Mouse (Mus musculus): ENCODE results near the gene Appl1. TPM values are rescaled to one million over a fixed set of nuclear protein-coding genes. Genes with fewer than 3 reads are reported as not detected.
"Not testable (repeated sequence)": the region's sequence is repeated elsewhere in the genome, so short reads cannot be mapped to it uniquely, and the experiment has no call there.

Appl1 gene
- polyA plus RNA-seq, 1 experiment, result 34.7 TPM

- Histone ChIP-seq H3K4me3 (ENCODE audit: insufficient read depth, low read length) (no peak overlapping the region), H3K27ac (ENCODE audit: insufficient read depth, low read length) (no peak overlapping the region), H3K4me1 (ENCODE audit: control insufficient read depth, insufficient read depth, low read length) (peaks cover 2% of the 10 kb centered on the region)
- no peak for TF ChIP-seq POLR2A (IDR thresholded peaks at IDR 0.05; ENCODE audit: extremely low read depth, insufficient read depth, low read length)
- TF ChIP-seq CTCF (IDR thresholded peaks at IDR 0.05; ENCODE audit: extremely low read depth, insufficient read depth, low read length), result no peak
Measured at GRCm38 (mm10) chr14:26913681-26914268, 57.3 kb downstream of the Appl1 start.

- Histone ChIP-seq H3K27ac (ENCODE audit: insufficient read depth, low read length) (no peak overlapping the region), H3K4me1 (ENCODE audit: control insufficient read depth, insufficient read depth, low read length) (peaks cover 2% of the 10 kb centered on the region), H3K4me3 (ENCODE audit: insufficient read depth, low read length) (no peak overlapping the region)
- TF ChIP-seq POLR2A (IDR thresholded peaks at IDR 0.05; ENCODE audit: extremely low read depth, insufficient read depth, low read length), result no peak
- no peak for TF ChIP-seq CTCF (IDR thresholded peaks at IDR 0.05; ENCODE audit: extremely low read depth, insufficient read depth, low read length)
Measured at GRCm38 (mm10) chr14:26911826-26912225, 59.2 kb downstream of the Appl1 start.

GRCm38 (mm10) chr14:26911201-26911600 lies 59.8 kb downstream of the Appl1 start:
- no peak overlapping the region for H3K4me3 ChIP-seq (ENCODE audit: insufficient read depth, low read length)
- no peak overlapping the region for H3K27ac ChIP-seq (ENCODE audit: insufficient read depth, low read length)
- no peak for TF ChIP-seq POLR2A (IDR thresholded peaks at IDR 0.05; ENCODE audit: extremely low read depth, insufficient read depth, low read length)
- TF ChIP-seq CTCF (IDR thresholded peaks at IDR 0.05; ENCODE audit: extremely low read depth, insufficient read depth, low read length), result no peak
- peaks cover 2% of the 10 kb centered on the region for H3K4me1 ChIP-seq (ENCODE audit: control insufficient read depth, insufficient read depth, low read length)

GRCm38 (mm10) chr14:26910461-26910860 lies 60.6 kb downstream of the Appl1 start:
- H3K4me3 ChIP-seq (ENCODE audit: insufficient read depth, low read length); H3K27ac ChIP-seq (ENCODE audit: insufficient read depth, low read length); H3K4me1 ChIP-seq (ENCODE audit: control insufficient read depth, insufficient read depth, low read length): not testable (repeated sequence)

GRCm38 (mm10) chr14:26907401-26907800 lies 63.6 kb downstream of the Appl1 start:
- TF ChIP-seq POLR2A (IDR thresholded peaks at IDR 0.05; ENCODE audit: extremely low read depth, insufficient read depth, low read length) (no peak), CTCF (IDR thresholded peaks at IDR 0.05; ENCODE audit: extremely low read depth, insufficient read depth, low read length) (no peak)
- Histone ChIP-seq H3K27ac (ENCODE audit: insufficient read depth, low read length) (no peak overlapping the region), H3K4me1 (ENCODE audit: control insufficient read depth, insufficient read depth, low read length) (no peaks in the 10 kb centered on the region), H3K4me3 (ENCODE audit: insufficient read depth, low read length) (no peak overlapping the region)

- Histone ChIP-seq H3K4me3 (ENCODE audit: insufficient read depth, low read length) (no peak overlapping the region), H3K27ac (ENCODE audit: insufficient read depth, low read length) (no peak overlapping the region), H3K4me1 (ENCODE audit: control insufficient read depth, insufficient read depth, low read length) (peaks cover 2% of the 10 kb centered on the region)
- TF ChIP-seq POLR2A (IDR thresholded peaks at IDR 0.05; ENCODE audit: extremely low read depth, insufficient read depth, low read length), result no peak
- no peak for TF ChIP-seq CTCF (IDR thresholded peaks at IDR 0.05; ENCODE audit: extremely low read depth, insufficient read depth, low read length)
Measured at GRCm38 (mm10) chr14:26900893-26901292, 70.1 kb downstream of the Appl1 start.

GRCm38 (mm10) chr14:26899490-26899889 lies 71.5 kb downstream of the Appl1 start:
- peaks cover 2% of the 10 kb centered on the region for H3K4me1 ChIP-seq (ENCODE audit: control insufficient read depth, insufficient read depth, low read length)
- no peak overlapping the region for H3K4me3 ChIP-seq (ENCODE audit: insufficient read depth, low read length)
- no peak overlapping the region for H3K27ac ChIP-seq (ENCODE audit: insufficient read depth, low read length)
- TF ChIP-seq CTCF (IDR thresholded peaks at IDR 0.05; ENCODE audit: extremely low read depth, insufficient read depth, low read length) (no peak), POLR2A (IDR thresholded peaks at IDR 0.05; ENCODE audit: extremely low read depth, insufficient read depth, low read length) (no peak)

- Histone ChIP-seq H3K4me3 (ENCODE audit: insufficient read depth, low read length) (no peak within 1 kb of the TSS), H3K4me1 (ENCODE audit: control insufficient read depth, insufficient read depth, low read length) (peaks cover 2% of the 10 kb centered on the region), H3K27ac (ENCODE audit: insufficient read depth, low read length) (no peak within 1 kb of the TSS)
- no peak for TF ChIP-seq POLR2A (IDR thresholded peaks at IDR 0.05; ENCODE audit: extremely low read depth, insufficient read depth, low read length)
- TF ChIP-seq CTCF (IDR thresholded peaks at IDR 0.05; ENCODE audit: extremely low read depth, insufficient read depth, low read length), result no peak
Measured at GRCm38 (mm10) chr14:26894392-26894791, 76.6 kb downstream of the Appl1 start, which contains the start of gene Asb14. Gene Asb14 (plus strand): TSS chr14:26894557.

GRCm38 (mm10) chr14:26890777-26891176 lies 80.3 kb downstream of the Appl1 start:
- Histone ChIP-seq H3K4me1 (ENCODE audit: control insufficient read depth, insufficient read depth, low read length) (no peaks in the 10 kb centered on the region), H3K4me3 (ENCODE audit: insufficient read depth, low read length) (no peak overlapping the region), H3K27ac (ENCODE audit: insufficient read depth, low read length) (no peak overlapping the region)
- no peak for TF ChIP-seq CTCF (IDR thresholded peaks at IDR 0.05; ENCODE audit: extremely low read depth, insufficient read depth, low read length)
- TF ChIP-seq POLR2A (IDR thresholded peaks at IDR 0.05; ENCODE audit: extremely low read depth, insufficient read depth, low read length), result no peak

GRCm38 (mm10) chr14:26887244-26887643 lies 83.8 kb downstream of the Appl1 start:
- Histone ChIP-seq H3K4me1 (ENCODE audit: control insufficient read depth, insufficient read depth, low read length) (no peaks in the 10 kb centered on the region), H3K27ac (ENCODE audit: insufficient read depth, low read length) (no peak overlapping the region), H3K4me3 (ENCODE audit: insufficient read depth, low read length) (no peak overlapping the region)
- TF ChIP-seq CTCF (IDR thresholded peaks at IDR 0.05; ENCODE audit: extremely low read depth, insufficient read depth, low read length) (no peak), POLR2A (IDR thresholded peaks at IDR 0.05; ENCODE audit: extremely low read depth, insufficient read depth, low read length) (no peak)
